Mouse (Mus musculus) lung, embryonic 14.5 days (tissue): ENCODE data around the gene 4930404H24Rik. TPM values are rescaled to one million over a fixed set of nuclear protein-coding genes. Genes with fewer than 3 reads are reported as not detected.

Experiments
- ATAC-seq: fragments of 200-750 bp; cut with Nextera tagmentation; 2 replicates; pipeline ENCODE4 v1.8.0; 2017; ENCODE audit warnings: mild to moderate bottlenecking, moderate TSS enrichment, moderate library complexity; ENCODE audit not compliant: insufficient read depth
- DNase-seq: peaks from one replicate; pipeline ENCODE4 v3.0.0-alpha.2; 2015
- H3K27ac ChIP-seq: fragments of 300-500 bp; sonication (generic); 2 replicates; pipeline ENCODE4 v1.5.1; 2014; ENCODE audit warnings: low read depth, mild to moderate bottlenecking, moderate library complexity
- H3K27me3 ChIP-seq: fragments of 300-500 bp; sonication (generic); 2 replicates; pipeline ENCODE4 v1.6.1; 2014; ENCODE audit warnings: low read length, control low read depth; ENCODE audit not compliant: insufficient read depth
- H3K36me3 ChIP-seq: fragments of 300-500 bp; sonication (generic); 2 replicates; pipeline ENCODE4 v1.6.1; 2014; ENCODE audit warnings: control low read depth; ENCODE audit not compliant: insufficient read depth
- H3K4me1 ChIP-seq: fragments of 300-500 bp; sonication (generic); 2 replicates; pipeline ENCODE4 v1.6.1; 2014; ENCODE audit warnings: antibody characterized with exemption, control low read depth; ENCODE audit not compliant: insufficient read depth
- H3K4me2 ChIP-seq: fragments of 300-500 bp; sonication (generic); 2 replicates; pipeline ENCODE4 v1.6.1; 2014; ENCODE audit warnings: mild to moderate bottlenecking
- H3K4me3 ChIP-seq: fragments of 300-500 bp; sonication (generic); 2 replicates; pipeline ENCODE4 v1.5.1; 2014; ENCODE audit warnings: low read depth, low read length
- H3K9ac ChIP-seq: fragments of 300-500 bp; sonication (generic); 2 replicates; pipeline ENCODE4 v1.6.1; 2014
- H3K9me3 ChIP-seq: fragments of 300-500 bp; sonication (generic); 2 replicates; pipeline ENCODE4 v1.6.1; 2016; ENCODE audit warnings: low read depth, low read length, control low read depth
- CTCF ChIP-seq: IDR thresholded peaks from 2 replicates; pipeline ENCODE4 v1.5.1; 2016; ENCODE audit warnings: antibody characterized with exemption, low read depth
- WGBS: fragments of 180-500 bp; shearing (Covaris S2); extraction: QIAGEN DNeasy Blood & Tissue Kit; methylation state at CpG from one replicate; pipeline ENCODE4 v1.1.7; 2014; 5-methylcytosine and 5-hydroxymethylcytosine counted together
- polyA plus RNA-seq: library from polyadenylated mRNA; unstranded; fragments of >200 nt; fragmentation: Nextera tagmentation; extraction: Ambion mirVana; gene quantifications from 2 replicates; pipeline ENCODE4 v1.2.1, GENCODE M21; 2014

Gene 4930404H24Rik
- polyA plus RNA-seq, 1 experiment from 2014 or later = not detected

- Histone ChIP-seq H3K9ac (no peak overlapping the region), H3K4me3 (no peak overlapping the region), H3K36me3 (no peaks in the 10 kb centered on the region), H3K4me2 (no peak overlapping the region), H3K27ac (no peak overlapping the region; the same call in 1 of the 2 replicates), H3K9me3 (no peaks in the 10 kb centered on the region), H3K27me3 (no peaks in the 10 kb centered on the region), H3K4me1 (no peaks in the 10 kb centered on the region; the same call in 1 of the 2 replicates)
- DNase-seq (peak; percentile 59), ATAC-seq (peak; percentile 66; the same call in 1 of the 2 replicates)
- no peak for TF ChIP-seq CTCF
- 35% methylated on average over 1 of the region's 1 CpGs for WGBS
Observed at GRCm38 (mm10) chr2:153467372-153467771, 25.2 kb upstream of the 4930404H24Rik start.

- no peak overlapping the region for H3K4me3 ChIP-seq
- H3K27me3 ChIP-seq = no peaks in the 10 kb centered on the region
- WGBS = 32% methylated on average over 2 of the region's 2 CpGs
- H3K9ac ChIP-seq = no peak overlapping the region
- H3K4me1 ChIP-seq = peaks cover 2% of the 10 kb centered on the region; the same call in 1 of the 2 replicates
- DNase-seq (no peak), ATAC-seq (peak; percentile 29; the same call in 1 of the 2 replicates)
- no peak overlapping the region for H3K4me2 ChIP-seq
- no peaks in the 10 kb centered on the region for H3K9me3 ChIP-seq
- H3K36me3 ChIP-seq = no peaks in the 10 kb centered on the region
- TF ChIP-seq CTCF = no peak
- no peak overlapping the region for H3K27ac ChIP-seq
Observed at GRCm38 (mm10) chr2:153469317-153469716, 23.3 kb upstream of the 4930404H24Rik start.

- ATAC-seq (peak; percentile 62; the same call in 1 of the 2 replicates), DNase-seq (peak; percentile 21)
- TF ChIP-seq CTCF = no peak
- Histone ChIP-seq H3K4me1 (peaks cover 6% of the 10 kb centered on the region), H3K4me2 (no peak overlapping the region), H3K9me3 (no peaks in the 10 kb centered on the region), H3K27ac (no peak overlapping the region), H3K27me3 (no peaks in the 10 kb centered on the region), H3K9ac (no peak overlapping the region), H3K36me3 (no peaks in the 10 kb centered on the region), H3K4me3 (no peak overlapping the region)
- 40% methylated on average over 4 of the region's 4 CpGs for WGBS
Observed at GRCm38 (mm10) chr2:153469764-153470163, 22.8 kb upstream of the 4930404H24Rik start.

- Histone ChIP-seq H3K4me1 (peaks cover 16% of the 10 kb centered on the region), H3K9me3 (no peaks in the 10 kb centered on the region), H3K4me2 (no peak overlapping the region), H3K9ac (no peak overlapping the region), H3K36me3 (no peaks in the 10 kb centered on the region), H3K27me3 (no peaks in the 10 kb centered on the region), H3K4me3 (no peak overlapping the region), H3K27ac (no peak overlapping the region)
- no peak for TF ChIP-seq CTCF
- ATAC-seq (no peak), DNase-seq (no peak)
- WGBS = 46% methylated on average over 3 of the region's 3 CpGs
Observed at GRCm38 (mm10) chr2:153470983-153471382, 21.6 kb upstream of the 4930404H24Rik start.

- H3K27me3 ChIP-seq = no peaks in the 10 kb centered on the region
- no peaks in the 10 kb centered on the region for H3K36me3 ChIP-seq
- TF ChIP-seq CTCF = no peak
- no peak overlapping the region for H3K4me3 ChIP-seq
- H3K4me2 ChIP-seq = no peak overlapping the region
- peak overlapping the region; percentile 89 for H3K27ac ChIP-seq
- DNase-seq (peak; percentile 86), ATAC-seq (peak; percentile 51)
- H3K9ac ChIP-seq = no peak overlapping the region
- WGBS = 10% methylated on average over 4 of the region's 4 CpGs
- H3K4me1 ChIP-seq = peaks cover 16% of the 10 kb centered on the region
- no peaks in the 10 kb centered on the region for H3K9me3 ChIP-seq
Observed at GRCm38 (mm10) chr2:153475114-153476112, 17.2 kb upstream of the 4930404H24Rik start.

GRCm38 (mm10) chr2:153478583-153478982 is 14.0 kb upstream of the 4930404H24Rik start:
- H3K27me3 ChIP-seq = no peaks in the 10 kb centered on the region
- H3K36me3 ChIP-seq = no peaks in the 10 kb centered on the region
- no peak overlapping the region for H3K9ac ChIP-seq
- peak; percentile 91 for DNase-seq
- no peak overlapping the region for H3K27ac ChIP-seq
- ATAC-seq = peak; percentile 68
- peaks cover 21% of the 10 kb centered on the region for H3K4me1 ChIP-seq
- no peaks in the 10 kb centered on the region for H3K9me3 ChIP-seq
- WGBS = 15% methylated on average over 4 of the region's 4 CpGs
- no peak overlapping the region for H3K4me3 ChIP-seq
- TF ChIP-seq CTCF = peak; percentile 94
- no peak overlapping the region for H3K4me2 ChIP-seq

GRCm38 (mm10) chr2:153479486-153479885 is 13.1 kb upstream of the 4930404H24Rik start:
- WGBS = 95% methylated on average over 1 of the region's 1 CpGs
- no peak for TF ChIP-seq CTCF
- no peaks in the 10 kb centered on the region for H3K36me3 ChIP-seq
- H3K27ac ChIP-seq = no peak overlapping the region
- DNase-seq (no peak), ATAC-seq (no peak)
- H3K4me1 ChIP-seq = peaks cover 21% of the 10 kb centered on the region
- no peak overlapping the region for H3K4me3 ChIP-seq
- H3K4me2 ChIP-seq = no peak overlapping the region
- no peaks in the 10 kb centered on the region for H3K9me3 ChIP-seq
- no peaks in the 10 kb centered on the region for H3K27me3 ChIP-seq
- no peak overlapping the region for H3K9ac ChIP-seq
